Mouse (Mus musculus): ENCODE measurements around the gene Stub1. TPM values are rescaled to one million over a fixed set of nuclear protein-coding genes. Genes with fewer than 3 reads are reported as not detected.

Gene Stub1
- polyA plus RNA-seq, 1 experiment: 95.1 TPM

DNA sequence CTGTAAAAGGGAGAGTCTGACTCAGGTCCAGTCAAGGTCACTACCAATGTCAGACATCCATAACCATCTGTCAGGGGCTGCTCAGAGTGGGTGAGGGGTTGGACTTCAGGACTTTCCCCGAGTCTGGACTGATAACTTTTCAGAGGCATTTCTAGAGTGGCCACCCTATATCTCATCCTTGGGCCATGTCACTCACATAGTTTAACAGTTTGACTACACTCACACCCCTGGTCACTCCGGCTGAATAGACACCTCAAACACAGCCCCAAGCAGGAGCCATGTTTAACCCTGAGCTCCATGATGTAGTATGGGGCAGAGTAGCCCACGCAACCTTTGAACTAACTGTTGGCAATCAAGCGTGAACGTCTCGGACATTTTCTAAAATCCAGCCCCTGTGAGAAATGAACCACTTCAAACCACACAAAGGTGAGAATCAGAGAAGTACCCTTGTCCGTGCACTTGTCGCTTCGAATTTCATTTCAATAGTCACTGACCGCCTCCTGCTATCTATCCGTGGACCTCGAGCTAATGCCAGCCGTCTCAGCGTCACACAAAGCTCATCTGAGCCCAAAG is 41.0 kb upstream of the Stub1 start:
- no peak for TF ChIP-seq GATA1 (IDR thresholded peaks at IDR 0.05; ENCODE audit: low read length)

DNA sequence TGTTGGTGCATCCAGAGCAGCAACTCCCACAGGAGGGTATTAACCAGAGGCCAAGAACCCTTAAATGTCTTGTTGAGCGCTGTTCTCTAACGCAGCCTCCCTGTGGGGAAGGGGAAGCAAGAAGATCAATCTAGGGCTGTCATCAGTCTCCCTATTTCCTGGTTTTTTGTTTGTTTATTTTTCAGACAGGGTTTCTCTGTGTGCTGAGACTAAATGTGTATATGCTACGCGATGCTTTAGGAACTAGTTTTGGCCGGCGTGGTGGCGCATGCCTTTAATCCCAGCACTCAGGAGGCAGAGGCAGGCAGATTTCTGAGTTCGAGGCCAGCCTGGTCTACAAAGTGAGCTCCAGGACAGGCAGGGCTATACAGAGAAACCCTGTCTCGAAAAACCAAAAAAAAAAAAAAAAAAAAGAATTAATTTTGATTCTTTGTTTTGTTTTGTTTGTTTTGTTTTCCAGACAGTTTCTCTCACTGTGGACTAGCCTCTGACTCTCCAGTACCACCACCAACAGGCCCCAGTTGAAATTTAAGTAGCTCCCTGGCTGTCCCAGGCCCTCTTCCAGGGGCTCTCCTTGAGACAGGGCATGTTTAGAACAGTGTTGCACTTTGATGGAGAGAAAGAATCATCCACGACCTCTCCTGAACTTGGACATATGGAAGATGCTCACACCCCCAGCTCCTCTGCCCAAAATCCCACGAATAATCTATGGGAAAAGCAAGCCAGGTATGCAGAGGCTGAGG is 40.4 kb upstream of the Stub1 start:
- no peak for TF ChIP-seq GATA1 (IDR thresholded peaks at IDR 0.05; ENCODE audit: low read length)

DNA sequence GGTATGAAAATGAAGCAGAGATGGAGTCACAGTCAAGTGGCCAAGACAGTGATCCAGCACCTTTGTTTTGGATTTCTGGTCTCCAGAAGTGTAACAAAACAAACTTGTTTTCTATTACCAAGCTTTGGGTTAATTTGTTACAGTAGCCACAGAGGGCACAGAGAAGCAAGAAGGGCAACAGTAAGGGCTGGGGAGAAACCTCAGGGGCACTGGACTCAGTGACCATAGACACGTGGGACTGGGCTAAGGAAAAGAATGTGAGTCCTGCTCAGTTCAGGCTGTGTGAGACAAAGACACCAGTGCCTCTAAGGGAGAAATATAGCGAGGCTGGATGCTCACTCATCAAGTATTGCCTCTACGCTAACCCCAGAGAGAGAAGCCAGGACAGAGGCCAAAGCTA is 39.5 kb upstream of the Stub1 start:
- TF ChIP-seq GATA1 (IDR thresholded peaks at IDR 0.05; ENCODE audit: low read length): no peak

DNA sequence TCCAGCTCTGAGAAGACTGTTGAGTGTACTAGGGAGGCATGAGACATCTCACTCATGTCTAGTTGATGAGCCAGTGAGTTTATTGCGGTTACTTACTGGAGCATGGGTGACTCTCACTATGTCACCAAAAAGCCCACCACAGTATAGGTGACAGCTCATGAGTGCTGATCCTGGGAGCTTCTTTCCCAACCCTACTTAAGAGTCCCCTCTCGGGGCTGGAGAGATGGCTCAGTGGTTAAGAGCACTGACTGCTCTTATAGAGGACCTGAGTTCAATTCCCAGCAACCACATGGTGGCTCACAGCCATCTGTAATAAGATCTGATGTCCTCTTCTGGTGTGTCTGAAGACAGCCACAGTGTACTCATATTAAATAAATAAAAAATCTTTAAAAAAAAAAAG is 36.8 kb upstream of the Stub1 start:
- TF ChIP-seq GATA1 (IDR thresholded peaks at IDR 0.05; ENCODE audit: low read length): no peak

DNA sequence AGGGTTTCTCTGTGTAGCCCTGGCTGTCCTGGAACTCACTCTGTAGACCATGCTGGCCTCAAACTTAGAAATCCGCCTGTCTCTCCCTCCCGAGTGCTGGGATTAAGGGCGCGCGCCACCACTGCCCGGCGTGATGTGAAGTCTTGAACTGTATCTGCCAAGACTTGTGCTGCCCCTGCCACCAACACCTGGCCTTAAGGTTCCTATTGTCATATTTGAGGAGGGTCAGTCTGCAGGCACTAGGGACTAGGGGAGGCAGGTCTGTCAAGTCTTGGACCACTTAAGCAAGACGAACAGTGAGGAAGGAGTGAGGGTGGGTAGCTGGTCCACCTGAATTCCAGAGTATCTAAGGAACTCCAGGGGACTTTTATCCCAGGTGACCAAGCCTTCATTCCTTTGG is 36.3 kb upstream of the Stub1 start:
- no peak for TF ChIP-seq GATA1 (IDR thresholded peaks at IDR 0.05; ENCODE audit: low read length)

DNA sequence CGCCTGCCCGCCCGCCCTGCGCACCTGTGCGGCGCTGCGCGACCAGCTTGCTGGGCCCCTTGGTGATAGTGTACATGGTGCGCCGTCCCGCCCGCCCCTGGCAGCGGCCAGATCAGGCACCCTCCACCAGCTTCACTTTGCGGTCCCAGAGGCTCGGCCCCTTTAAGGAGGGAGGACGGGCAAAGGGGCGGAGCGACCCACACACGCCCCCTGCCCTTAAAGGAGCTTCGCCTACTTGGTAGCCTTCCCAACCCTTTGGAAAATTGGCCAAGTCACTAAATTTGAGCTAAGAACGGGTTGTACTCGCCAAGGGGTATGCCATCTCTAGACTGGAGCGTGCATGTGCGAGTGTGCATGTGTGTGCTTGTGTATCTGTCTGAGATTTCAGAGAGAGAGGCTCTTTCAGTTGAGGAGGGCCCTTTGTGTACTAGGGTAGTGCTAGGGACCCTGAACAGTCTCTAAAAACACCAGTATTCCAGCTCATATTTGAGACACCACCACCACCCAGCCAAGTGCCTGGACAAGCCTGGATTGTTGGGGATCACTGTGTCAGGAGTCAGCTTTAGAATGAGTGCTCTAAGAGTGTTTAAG is 35.5 kb upstream of the Stub1 start, which contains the start of gene Mcrip2:
Mcrip2 (minus strand) TSS at position 164 of the 591 bp plus-strand sequence.
- TF ChIP-seq GATA1 (IDR thresholded peaks at IDR 0.05; ENCODE audit: low read length): no peak

DNA sequence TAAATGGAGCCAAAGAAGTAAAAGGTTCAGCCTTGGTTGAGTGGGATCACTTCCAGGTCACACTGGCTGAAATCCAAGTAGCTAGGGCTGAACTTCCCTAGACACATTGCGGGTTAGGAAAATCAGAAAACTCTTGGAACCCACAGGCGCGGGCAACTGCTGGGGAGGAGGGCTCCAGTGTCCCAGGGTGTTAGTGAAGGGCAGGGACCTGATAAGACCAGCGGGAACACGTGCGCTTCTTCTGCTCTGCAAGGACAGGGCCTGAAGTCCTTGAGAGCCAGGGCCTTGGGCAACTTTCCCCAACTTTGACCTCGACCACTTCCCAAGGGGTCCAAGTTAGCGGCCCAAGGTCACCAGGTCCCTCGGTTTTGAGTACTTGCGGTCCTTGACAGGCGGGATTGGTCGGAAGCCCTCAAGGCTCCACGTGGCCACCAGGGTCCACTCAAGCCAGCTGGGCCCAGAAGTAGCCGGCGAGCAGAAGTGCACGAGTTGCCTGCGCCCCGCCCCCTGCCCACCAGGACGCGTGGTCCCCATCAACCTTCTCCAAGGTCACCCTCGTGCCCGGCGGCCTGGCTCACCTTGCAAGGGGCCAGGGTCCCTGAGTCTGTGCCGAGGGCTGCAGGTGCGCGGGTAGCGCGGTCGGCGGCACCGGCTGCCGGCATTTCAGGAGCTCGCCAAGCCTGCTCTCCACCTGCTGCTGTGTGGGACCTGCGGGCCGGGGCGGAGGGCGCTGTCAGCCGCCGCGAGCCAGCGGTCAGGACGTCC is 34.8 kb upstream of the Stub1 start:
- no peak for TF ChIP-seq GATA1 (IDR thresholded peaks at IDR 0.05; ENCODE audit: low read length)

DNA sequence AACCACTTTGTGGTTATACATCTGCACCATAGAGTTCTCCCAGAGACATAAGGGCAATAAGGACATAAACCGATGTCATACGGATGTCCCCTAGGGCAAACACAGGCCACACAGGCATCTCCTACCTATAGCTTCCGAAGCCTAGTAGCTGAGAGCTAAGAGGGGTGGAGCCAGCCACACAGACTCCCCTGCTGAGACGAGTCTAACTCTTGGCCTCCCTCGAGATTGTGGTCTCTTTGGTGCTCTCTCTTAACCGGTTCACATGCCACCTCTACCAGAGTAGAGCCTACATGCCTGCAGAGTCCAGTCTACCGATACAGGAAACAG is 34.3 kb upstream of the Stub1 start:
- TF ChIP-seq GATA1 (IDR thresholded peaks at IDR 0.05; ENCODE audit: low read length): no peak

DNA sequence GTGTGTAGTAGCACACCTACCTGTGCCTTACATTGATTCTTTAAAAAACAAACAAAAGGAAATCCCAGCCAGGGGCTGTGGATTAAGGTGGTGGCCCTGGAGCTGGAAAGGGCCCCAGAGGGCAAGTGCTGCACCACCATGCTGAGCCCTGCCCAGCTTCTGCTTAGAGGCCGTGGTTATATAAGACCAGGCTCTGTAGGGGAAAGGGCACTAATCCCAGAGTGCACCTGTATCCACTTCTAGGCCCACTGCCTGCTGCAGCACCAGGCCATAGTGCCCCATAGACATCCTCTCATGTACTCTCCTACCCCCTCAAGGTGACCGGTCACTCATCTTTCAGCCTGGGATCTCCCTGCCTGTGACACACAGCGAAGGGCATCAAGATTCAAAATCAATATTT is 33.0 kb upstream of the Stub1 start:
- TF ChIP-seq GATA1 (IDR thresholded peaks at IDR 0.05; ENCODE audit: low read length): no peak

DNA sequence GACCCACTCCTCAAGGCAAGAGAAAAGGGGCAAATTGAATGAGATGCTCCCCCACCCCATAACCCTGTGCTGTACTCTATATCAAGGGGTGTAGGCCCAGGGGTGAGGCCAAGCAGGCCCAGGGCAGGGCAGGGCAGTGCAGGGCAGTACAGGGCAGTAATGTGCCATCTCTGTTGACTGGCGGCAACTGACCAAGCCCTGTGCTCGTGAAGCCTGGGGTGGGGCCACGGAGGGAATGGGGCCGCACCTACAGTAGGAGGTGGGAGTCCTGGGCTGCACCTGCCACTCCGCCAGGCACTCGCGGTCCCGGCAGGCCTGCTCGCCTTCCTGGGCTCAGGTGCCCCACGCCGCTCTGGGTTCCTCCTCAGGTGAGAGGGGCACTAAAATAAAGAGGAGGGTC is 32.1 kb upstream of the Stub1 start:
- TF ChIP-seq GATA1 (IDR thresholded peaks at IDR 0.05; ENCODE audit: low read length): no peak

DNA sequence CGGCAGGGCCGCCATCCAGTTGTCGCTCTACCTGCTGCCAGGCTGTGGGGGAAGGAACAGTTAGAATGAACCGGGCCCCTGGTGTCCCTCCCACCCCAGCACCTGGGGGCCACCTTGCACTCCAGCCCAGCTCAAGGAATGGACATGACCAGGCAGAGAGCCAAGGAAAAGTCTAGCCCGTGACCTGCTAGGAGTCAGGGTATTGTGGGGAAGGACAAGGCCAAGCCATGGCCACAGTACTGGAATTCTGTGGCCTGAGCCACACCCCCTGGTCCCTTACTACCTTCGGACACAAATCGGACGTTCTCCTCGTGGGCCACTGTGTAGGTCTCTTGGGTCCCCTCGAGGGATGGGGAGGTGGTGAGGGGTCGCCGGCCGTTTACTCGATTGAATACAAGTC is 31.1 kb upstream of the Stub1 start:
- TF ChIP-seq GATA1 (IDR thresholded peaks at IDR 0.05; ENCODE audit: low read length): no peak

DNA sequence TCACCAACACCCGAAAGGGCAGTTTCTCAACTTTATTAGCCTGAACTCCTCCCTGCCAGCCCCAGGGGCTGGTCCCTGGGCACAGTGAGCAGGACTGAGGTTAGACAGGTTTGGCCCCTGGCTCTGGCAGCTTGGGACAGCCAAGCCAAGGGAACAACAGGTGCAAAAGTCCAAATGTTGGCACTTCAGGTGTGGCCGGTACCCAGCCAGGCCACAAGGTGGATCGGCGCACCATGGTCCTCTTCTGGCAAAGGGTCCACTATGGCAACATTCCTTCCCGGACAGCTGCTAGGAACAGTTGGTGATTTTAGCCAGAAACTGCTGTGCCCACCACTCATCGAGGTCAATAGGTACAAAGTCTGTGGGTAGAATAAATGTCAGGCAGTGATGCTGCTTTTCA is 30.5 kb upstream of the Stub1 start:
- no peak for TF ChIP-seq GATA1 (IDR thresholded peaks at IDR 0.05; ENCODE audit: low read length)

DNA sequence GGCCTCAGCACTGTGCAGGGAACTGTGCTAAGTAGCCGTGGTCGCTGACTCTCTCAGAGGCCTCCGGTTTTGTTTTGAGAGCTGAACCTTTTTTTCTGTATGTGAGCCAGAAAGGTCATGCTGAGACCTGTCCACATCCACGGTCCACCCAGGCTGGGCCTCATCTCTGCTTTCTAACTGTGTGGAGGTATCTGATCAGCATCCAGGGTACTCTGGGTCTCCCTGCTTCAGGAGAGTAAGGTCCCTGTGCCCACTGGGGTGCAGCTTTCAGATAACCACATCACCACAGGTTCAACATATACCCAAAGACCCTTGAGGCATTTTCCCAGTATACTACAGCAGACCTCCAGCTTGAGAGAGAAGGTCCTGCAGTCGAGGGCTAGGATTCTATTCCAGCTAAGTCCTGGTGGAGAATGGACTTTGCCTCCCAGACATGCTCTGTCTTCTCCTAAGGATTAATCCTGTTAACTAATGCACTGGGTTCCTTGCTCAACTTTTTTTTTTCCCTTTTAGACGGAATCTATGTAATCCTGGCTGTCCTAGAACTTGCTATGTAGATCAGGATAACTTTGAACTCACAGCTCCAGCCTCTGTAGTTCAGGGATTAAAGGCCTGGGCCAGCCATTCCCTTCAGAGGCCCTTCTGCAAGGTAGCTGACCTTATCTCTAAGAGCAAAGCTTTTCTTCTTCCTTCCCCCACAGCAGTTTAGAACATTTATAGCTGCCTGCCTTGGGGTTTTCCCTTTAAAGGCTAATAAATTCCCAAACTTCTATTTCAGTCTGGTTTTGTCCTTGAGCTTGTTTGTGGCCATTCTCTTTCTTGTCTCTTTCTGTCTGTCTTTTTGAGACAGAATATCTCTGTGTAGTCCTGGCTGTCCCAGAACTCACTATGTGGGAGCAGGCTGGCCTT is 28.8 kb upstream of the Stub1 start:
- no peak for TF ChIP-seq GATA1 (IDR thresholded peaks at IDR 0.05; ENCODE audit: low read length)

DNA sequence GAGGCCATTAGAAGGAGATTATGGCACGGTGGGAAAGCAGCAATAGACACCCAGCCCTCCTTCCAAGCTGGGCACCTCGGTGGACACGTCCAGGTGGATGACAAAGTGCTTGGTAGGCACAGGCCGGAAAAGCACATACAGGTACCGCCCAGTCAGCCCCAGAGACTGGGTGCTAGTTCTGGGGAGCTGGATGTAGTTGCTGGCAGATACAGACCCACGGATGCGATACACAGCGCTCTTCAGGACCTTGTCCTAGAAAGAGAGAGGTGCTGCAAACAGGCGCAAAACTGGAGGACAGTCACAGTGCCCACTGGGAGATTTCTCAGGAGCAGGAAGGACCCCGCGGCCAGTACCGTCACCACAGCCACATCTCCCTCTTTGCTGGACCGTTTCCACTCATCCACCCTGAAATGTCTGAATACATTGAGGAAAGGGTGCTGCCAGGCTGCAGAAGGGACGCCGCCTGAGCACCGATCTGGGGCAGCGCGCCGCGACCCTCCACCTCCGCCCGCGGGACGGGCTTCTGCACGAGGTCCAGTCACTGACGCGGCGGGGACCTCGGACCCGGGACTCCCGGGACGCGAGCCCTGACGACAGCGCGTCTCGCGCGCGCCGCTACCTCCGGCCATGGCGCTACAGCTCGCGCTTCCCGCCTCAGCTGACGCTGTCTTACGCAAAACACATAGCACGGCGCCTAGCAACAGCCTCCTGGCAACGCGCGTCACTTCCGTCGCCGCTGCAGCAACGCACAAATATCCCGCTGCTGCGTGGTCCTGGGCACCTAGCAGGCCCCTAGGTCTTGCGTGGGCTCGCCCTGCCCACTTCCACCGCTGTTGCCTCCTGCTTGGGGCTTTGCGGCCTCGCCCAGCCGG is 27.9 kb upstream of the Stub1 start, which contains the start of gene Wdr90:
Wdr90 (minus strand) TSS at position 670 of the 872 bp plus-strand sequence.
- TF ChIP-seq GATA1 (IDR thresholded peaks at IDR 0.05; ENCODE audit: low read length): no peak

Data from G1E-ER4 (cell line).